Mouse (Mus musculus): Measurements from ENCODE around the gene G530012D18Rik.
"Not testable (repeated sequence)": the region's sequence is repeated elsewhere in the genome, so short reads cannot be mapped to it uniquely, and the experiment has no call there.

DNA sequence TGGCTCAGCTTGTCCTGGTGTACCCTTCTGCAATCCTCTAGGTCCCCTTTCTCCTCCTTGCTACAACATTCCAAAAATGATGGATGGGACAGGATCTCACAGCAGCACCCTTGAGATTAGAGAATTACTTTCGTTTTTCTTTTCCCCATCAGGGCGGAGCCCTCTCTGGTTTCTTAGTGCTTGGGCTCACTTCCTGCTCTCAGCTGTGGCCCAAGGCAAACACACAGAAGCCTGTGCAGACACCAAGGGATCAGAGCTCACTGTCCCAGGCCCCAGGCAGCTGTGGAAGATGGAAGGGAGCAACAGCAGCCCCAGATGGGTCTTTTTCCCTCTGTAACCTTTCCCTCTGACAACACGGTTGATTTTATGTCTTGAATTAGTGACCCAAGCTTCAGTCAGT, 49.1 kb upstream of the G530012D18Rik start:
- TF ChIP-seq CTCF, EP300 (IDR thresholded peaks at IDR 0.05): not testable (repeated sequence)
